Mouse (Mus musculus) layer of hippocampus, adult 18-20 months (tissue): ENCODE measurements around the gene Rgl1. TPM values are rescaled to one million over a fixed set of nuclear protein-coding genes. Genes with fewer than 3 reads are reported as not detected.
A peak's percentile ranks its signal among the peaks of the same experiment; 100 is the strongest.
"Not testable (repeated sequence)": the region's sequence is repeated elsewhere in the genome, so short reads cannot be mapped to it uniquely, and the experiment has no call there.

ENCODE experiments used
- DNase-seq, 2 experiments: peaks; one replicate each; pipeline ENCODE4 v3.0.0; 2022; ENCODE audit warnings: low spot score in 2 of 2
- total RNA-seq, 2 experiments: library from RNA; stranded (reverse); gene quantifications; 2 replicates each; pipeline ENCODE4 v1.2.3; 2021

The Rgl1 gene
- total RNA-seq, 2 experiments from 2014 or later: 114 to 119 TPM

DNA sequence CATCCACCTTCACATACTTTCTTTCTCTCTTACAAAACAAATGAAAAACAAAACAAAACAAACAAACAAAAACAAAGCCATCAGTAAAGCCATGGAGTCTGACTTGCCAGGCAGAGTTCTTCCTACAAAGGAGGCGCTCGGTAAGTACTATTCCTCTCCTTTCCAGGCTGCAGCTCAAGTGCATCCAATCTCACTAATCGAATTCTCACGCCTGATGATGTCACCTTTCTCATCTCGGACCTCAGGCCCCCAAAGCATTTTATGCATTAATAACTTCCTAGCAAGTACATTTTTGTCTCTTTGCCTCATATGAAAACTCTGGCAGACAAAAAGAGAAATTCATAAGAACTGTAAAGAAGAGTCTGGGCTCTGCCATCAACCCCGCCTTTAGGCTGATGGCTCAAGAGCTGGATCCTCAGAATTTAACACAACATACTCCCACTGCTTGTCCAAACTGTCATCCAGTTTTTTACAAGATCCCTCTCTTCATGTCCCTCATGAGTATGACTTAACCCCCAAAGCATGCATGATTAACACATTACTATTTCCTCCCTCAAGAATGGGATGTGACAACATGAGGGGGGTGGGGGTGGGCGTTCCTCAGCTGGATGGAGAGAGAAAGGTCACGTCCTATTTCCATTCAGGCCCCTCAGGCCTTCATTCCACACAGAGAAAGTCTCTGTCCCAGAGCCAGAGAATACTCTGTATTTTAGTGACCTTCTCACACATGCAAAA is 96.5 kb downstream of the Rgl1 start:
- no peak for DNase-seq

DNA sequence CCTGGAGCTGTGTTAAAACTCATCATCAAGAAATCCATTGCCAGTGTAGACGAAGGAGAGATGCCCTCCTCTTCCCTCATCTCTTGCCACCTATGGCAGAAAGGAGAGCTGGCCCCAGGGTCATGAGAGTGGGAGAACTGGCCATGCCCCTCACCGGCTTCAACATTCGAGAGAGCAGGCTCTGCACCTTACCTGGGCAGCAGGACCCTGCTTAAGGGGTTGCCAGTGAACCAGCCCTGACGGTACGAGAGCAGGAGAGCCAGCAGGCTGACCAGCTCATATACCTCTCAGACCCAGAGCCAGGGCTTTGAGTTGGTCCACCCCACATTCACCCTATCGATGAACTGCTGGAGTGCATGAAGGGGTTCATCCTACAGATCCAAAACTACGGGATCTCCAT is 105.7 kb downstream of the Rgl1 start:
- DNase-seq: no peak

DNA sequence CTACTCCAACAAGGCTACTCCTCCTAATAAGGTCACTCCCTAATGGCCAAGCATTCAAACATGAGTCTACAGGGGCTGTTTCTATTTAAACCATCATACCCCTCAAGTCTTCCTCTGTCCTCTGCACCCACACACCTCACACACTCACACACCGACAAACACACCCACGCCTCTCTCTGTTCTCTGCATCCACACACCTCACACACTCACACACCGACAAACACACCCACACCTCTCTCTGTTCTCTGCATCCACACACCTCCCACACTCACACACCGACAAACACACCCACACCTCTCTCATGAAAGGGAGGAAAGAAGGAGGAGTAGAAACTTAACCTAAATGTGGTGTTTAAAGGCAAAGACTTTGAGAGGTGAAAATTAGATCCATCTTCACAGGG is 106.2 kb downstream of the Rgl1 start:
- no peak for DNase-seq

DNA sequence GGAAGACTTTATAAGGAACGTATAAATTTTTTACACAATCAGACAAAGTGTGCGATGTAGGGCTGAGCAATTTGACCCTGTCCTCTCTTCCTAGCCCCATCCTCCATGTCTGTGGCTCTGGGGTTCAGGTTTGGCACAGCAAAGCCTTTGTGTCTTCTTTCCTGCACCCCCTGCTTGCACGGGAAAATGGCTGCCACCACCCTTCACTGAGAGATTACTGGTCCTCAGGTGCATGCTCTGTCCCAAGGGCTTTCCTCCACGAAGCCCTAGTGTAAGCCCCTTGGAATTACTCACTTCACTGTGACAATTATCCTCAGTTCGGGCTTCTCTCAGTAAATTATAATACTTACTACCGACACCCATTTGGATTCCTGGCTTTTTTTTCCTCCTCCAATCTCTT is 109.5 kb downstream of the Rgl1 start:
- DNase-seq: no peak

DNA sequence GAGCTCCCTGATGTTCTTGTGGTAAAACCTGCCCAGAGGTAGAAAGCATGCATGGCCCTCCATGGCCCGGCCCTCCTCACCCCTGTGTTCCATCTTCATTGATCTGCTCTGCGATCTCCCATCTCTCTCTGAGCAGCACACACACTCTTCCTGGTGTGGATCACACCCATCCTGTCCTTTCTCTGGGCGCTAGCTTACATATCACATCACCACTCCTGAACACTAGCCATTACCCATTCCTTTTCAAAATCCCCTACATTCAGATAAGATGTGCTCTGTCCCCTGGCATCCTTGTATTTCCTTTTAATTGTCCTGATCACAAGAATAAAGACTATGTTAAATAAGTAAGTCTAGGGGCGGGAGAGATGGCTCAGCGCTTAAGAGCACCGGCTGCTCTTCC is 111.3 kb downstream of the Rgl1 start:
- no peak for DNase-seq

DNA sequence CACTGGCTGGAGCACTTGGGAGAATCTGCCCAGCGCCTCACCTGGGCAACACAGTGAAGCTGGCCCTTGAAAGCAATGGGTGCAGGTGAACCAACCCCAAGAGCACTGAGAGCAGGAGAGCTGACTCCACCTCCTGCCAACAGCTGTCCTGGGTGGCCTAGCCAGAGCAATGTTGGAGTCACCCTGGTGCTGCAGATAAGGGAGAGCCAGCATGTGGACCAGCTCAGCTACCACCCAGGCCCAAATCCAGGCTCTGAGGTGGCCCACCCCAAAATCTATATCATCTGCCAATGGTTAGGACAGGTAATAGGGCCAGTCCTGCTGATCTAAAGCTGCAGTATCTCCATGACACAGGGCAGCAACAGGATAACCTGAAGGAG is 114.7 kb downstream of the Rgl1 start:
- DNase-seq: no peak

DNA sequence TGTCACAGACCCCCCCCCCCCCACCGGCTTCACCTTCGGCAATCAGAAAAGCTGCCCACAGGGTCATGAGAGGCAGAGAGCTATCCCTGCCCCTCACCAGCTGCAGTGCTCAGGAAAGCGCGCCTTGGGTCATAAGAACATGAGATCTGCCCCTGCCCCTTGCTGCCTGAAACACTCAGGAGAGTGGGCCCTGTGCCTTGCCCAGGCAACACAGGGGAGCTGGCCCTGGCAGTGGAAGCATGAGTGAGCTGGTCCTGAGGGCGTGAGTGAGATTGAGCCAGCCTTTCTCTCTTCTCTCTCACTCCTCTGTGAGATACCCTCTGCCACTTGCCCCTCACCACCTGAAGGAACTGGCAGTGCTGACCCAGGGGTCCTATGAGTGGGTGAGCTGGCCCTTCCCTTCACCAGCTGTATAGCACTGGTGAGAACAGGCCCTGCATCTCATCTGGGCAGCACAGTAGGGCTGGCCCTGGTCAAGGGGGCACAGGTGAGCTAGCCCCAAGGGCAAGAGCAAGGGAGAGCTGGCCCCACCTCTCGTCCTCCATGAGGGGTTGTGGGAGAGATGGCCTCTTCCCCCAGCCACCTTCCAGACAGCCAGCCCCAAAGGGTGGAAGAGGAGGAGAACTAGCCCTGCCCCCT is 115.2 kb downstream of the Rgl1 start:
- DNase-seq: no peak

DNA sequence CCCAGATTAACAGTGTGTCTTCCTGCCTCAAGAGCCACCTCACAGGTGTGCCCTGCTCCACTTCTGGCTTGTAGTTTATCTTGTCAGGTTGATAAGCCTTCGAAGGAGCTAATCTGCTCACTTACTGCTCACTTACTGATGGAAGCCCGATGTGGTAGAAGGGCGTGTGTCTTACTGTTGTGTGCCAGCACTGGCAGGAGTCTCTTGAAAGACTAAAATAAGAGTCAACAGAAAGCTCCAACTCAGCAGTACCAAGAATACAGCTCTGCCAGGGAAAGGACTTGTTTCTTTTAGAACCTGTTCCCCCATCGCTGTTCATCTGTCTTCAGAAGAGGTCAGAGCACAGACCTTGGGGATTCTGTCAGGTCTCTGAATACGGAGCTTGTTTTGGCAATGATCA is 118.1 kb downstream of the Rgl1 start:
- no peak for DNase-seq

DNA sequence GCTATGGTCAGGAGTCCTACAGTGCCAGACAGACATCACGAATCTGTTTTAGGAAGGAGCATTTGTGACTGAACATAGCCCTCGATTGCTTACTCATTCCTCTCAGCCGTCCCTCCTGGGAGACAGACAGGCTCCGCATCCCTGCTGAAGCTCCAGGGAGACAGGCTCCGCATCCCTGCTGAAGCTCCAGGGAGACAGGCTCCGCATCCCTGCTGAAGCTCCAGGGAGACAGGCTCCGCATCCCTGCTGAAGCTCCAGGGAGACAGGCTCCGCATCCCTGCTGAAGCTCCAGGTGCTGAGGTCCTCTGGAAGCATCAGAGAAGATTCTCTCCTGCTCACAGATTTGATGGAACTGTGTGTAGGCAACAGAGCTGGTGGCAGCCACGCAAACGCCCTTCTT is 123.9 kb downstream of the Rgl1 start:
- not testable (repeated sequence) for DNase-seq

DNA sequence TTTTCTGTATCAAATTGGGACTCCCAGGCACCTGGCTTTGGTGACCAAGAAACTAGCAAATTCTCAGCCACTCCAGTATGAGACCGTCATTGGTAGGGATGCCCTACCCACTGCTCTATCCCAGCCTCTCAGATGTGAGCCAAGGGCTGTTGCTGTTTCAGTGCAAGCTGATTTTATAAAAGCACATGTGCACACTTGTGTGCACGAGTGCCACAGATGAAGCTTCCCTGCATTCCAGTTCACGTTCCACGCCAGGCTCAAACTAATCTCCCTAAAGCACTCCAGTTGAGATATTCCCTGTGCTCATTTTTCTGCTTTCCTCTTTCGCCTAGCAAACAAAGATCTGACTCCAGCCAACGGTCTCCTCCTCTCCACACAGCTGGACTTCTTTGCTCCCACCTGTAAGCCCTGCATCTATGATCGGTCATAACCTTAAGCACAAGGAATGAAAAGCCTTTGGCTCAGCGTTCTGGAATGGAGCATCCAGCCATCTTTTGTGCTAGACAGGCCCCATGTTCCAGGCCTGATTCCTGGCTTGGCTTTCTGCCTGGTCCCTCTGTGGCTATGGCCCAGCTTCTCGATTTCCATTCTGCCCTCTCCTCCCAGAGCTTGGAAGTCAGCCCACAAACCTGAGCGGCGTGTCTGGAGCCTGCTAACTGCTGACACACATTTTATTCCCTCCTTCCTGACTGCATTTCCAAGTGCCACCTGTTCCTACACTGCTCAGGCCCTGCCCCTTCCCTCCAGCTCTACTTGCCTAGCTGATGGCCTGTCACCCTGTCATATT is 125.8 kb downstream of the Rgl1 start:
- DNase-seq: peak; percentile 42 to 72

DNA sequence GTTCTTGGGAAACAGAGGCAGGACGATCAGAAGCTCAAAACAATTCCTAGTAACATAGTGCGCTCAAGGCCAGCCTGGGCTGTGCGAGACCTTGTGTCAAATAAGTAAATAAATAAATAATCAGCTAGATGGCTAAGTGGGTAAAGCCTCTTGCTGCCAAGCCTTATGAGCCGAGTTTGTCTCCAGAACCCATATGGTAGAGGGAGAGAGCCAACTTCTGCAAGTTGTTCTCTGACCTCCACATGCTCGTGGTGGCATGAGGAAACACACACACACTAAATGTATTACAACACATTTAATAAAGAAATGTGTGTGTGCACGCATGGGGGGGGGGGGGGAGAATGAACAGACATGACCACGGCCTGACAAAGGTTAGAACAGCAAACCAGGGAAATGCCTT is 126.8 kb downstream of the Rgl1 start:
- no peak for DNase-seq

DNA sequence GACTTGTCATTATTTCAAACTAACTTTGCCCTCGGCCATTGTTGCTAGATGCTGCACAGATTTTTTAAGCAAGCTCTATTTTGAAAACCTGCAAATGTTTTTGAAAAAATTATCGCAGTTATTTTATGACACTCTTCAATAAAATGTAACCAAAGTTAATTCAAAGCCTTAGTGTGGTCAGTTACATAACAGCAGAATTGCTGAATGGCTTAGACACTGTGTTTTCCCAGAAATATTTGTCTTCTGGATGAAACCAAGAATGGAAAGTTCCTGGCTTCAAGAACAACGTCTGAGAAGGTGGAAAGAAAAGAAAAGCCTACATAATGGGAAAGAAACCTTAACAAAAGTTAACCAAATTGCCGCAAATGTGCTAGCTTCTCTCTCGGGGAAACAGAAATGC is 131.5 kb downstream of the Rgl1 start:
- no peak for DNase-seq

DNA sequence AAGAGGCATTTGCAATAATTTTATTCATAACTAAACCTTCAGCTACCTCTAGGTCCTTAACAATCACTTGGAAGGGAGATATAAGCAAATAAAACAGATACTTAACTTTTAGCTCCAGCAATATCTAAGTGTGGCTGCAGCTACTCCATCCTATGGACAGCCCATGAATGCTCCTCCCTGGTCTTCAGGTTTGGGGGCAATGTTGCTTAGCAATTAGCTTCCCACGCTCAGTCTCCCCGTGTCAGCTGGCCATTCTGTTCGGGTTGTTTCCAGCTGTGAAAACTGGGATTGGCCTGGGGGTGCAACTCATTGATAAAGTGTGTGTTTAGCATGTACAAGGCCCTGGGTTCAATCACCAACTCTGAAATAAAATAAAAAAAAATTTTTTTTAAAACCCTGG is 136.4 kb downstream of the Rgl1 start:
- no peak for DNase-seq

DNA sequence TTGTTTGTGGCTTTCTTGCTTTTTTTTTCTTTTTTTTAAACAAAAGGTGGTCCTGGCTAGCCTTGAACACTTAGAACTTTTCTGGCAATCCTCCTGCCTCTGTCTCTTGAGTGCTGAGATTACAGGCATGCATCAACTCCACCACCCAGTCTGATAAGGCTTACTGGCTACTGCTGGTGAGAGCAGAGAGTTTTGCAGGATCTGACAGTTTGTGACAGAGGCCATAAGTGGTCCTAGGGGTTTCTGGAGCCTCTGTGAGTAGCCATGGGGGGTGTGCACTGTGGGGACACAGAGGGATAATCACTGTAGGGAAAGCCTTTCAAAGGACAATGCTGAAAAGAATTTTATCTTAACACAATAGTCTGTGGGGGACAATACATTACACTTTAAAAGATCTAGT is 140.5 kb downstream of the Rgl1 start:
- DNase-seq: no peak

DNA sequence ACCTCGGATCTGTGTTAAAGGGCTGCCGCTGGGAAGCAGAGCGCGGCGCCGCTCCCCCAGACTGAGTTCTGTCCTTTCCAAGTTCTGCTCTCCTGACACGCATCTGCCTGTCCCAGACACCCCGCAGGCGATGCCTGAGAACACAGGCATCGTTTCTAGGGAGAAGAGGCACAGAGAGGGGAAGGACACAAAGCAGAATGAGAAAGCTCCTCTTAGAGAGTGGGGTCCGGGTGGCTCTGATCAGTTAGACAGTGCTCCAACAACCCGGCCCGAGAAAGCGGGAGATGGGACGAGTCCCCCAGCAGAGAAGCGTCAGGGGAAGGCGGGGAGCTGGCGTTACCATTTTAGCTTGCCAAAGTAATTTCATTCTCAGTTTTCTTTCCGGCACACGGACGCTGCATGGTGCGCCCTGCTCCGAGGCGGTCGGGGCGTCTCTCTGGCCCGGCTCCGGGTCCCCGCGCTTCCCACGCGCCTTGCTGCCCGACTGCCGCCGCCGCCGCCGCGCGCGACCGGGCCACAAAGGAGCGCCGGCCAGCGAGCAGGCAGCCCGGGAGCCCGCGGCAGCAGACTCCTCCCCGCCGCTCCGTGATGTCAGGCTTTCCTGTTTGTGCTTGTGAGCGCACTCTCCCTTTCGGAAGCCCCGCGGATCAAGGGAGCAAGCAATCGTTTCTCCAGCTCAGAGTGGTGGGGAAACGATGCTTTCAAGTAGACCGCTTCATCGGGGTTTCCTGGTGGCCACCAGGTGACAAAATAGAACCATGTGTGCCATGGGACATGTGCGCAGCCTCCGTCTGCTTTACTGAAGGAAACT is 141.3 kb downstream of the Rgl1 start:
- peak; percentile 30 to 63 for DNase-seq

DNA sequence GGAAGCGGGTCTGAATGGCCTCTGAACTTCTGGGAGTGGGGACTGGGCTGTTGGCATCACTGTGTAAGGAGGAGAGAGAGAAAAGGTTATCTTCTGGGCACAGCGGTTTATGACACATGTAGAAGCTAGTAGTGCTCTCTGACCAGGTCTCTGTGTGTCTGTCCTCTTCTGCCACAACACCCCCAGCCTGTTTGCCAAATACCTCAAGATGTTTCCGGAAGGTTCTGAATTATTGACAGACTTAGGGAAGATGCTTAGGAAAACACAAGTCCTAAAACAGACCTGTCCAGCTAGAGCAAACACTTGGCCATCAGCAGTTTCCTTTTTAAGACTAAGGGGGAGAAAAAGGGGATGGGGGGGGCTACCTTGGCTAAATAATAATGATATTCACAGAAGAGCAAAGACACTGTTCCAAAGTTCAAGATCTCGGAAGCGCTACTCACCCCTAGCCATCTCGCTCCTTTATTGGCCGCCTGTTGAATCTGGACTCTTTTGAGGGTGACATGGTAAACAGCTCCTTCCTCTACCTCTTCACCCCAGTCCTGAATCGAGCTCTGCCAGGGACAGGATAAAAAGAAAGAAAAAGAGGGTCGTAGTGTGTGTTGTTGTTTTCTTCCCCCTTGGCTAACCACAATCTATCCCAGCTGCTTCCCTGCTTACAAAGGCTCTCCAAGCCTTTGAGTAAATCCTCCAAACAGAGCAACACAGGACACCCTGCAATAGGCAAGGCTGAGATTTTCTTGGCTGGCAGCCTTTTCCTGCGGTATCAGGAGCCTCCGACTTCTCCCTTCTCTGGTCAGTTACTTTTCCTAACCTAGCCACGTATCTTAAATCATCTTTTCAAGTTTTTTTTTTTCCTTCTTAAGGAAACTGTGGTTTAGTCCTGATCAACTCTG is 142.5 kb downstream of the Rgl1 start:
- DNase-seq: no peak

DNA sequence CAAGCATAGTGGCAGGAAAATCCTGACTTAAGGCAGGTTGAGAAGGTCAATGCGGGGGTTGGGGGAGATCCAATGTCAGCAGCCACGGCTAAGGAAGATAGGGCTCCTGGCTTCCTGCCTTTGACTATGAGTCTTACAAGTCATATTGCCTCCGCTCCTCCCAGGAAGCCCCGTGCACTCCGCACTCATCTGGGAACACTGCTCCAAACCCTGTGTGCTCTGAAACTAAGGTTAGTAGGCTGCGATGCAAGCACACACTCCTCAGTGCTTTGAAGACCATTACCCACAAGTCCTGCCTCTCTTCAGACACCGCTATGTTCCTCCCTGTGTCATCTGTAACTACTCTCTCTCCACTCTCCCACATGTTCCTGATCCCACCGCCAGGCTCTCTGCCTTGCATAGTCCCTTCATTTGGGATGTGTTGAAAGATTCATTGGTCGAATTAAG is 143.4 kb downstream of the Rgl1 start:
- no peak for DNase-seq

DNA sequence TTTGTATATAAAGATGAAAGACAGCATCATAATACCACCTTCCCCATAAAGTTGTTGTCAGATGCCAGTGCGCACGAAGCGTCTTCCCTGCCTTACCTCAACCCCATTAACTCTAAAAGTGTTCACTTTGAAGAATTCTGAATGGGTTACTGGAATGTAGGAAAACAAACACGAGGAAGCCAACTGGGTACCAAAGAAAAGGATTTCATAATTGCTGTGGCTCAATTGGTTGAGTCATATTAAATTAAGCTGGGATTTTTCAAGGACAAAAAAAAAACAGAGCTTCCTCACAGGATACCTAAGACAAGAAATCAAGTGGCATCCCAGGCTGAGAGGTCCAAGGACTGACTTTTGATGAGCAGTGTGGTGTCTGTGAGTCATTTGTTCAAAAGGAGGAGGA is 144.5 kb downstream of the Rgl1 start:
- DNase-seq: no peak

DNA sequence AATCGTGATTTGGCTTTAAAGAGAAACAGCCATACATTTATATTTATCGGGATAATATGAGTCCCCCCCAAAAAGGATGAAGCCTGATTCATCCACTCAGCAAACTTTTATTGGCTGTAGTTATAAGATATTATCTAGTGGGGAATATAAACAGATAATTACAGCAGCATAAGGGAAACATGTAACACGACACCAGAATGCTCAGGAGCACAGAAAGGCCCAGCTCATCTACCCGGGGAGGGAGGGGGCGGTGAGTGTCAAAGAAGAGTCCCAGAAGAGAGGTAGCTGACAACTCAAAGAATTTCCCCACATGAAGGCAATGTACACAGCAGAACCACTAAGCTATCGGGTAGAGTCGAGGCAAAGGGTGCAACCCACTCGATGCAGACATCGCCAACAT is 146.8 kb downstream of the Rgl1 start:
- DNase-seq: no peak

DNA sequence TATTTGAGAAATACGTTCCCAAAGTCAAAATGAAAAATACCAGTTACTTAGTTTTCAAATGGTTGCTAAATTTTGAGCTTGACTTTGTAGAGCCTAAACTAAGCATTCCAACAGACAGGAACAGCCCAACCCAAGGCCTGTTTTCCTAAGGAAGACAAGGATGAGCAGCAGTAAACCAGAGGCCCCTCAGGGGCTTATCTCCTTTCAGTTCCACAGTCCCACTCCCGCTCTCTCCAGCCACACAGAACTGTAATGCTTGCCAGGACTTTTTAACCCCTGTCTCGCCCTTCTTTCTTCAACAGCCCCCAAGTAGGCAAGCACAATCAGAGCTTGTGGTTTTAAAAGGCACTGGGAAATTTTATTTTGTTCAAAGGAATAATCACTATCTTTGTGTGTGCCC is 147.3 kb downstream of the Rgl1 start:
- no peak for DNase-seq

DNA sequence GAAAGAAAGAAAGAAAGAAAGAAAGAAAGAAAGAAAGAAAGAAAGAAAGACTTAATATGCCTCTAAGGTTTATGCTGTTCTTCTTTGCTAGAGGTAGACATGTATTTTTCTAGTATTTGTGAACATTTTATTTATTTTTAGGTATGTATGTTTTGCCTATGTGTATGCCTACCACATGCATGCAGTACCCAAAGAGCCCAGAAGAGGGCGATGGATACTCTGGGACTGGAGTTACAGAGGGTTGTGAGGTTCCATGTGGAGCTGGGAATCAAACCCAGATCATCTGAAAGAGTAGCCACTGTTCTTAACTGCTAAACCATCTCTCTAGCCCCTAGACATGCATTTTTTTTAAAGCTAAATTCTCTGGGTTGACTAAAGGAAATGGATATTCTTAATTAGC is 147.8 kb downstream of the Rgl1 start:
- no peak for DNase-seq
